Mouse (Mus musculus) hindbrain, embryonic 15.5 days (tissue): Measurements from ENCODE around the gene Pip4k2c. TPM values are rescaled to one million over a fixed set of nuclear protein-coding genes. Genes with fewer than 3 reads are reported as not detected.
"Not testable (repeated sequence)": the region's sequence is repeated elsewhere in the genome, so short reads cannot be mapped to it uniquely, and the experiment has no call there.

Experiments
- ATAC-seq: fragments of 200-750 bp; cut with Nextera tagmentation; 2 replicates; pipeline ENCODE4 v1.8.0; 2017; ENCODE audit warnings: low read depth, moderate number of reproducible peaks, moderate TSS enrichment; ENCODE audit not compliant: low FRiP score
- H3K27ac ChIP-seq: fragments of 300-500 bp; sonication (generic); replicated peaks from 2 replicates; pipeline ENCODE4 v1.5.1; 2015; ENCODE audit warnings: mild to moderate bottlenecking, inconsistent platforms
- H3K27me3 ChIP-seq: fragments of 300-500 bp; sonication (generic); 2 replicates; pipeline ENCODE4 v1.6.1; 2015; ENCODE audit warnings: control low read depth, inconsistent platforms
- H3K36me3 ChIP-seq: fragments of 300-500 bp; sonication (generic); 2 replicates; pipeline ENCODE4 v1.6.1; 2015; ENCODE audit warnings: control low read depth, inconsistent platforms
- H3K4me1 ChIP-seq: fragments of 300-500 bp; sonication (generic); replicated peaks from 2 replicates; pipeline ENCODE4 v1.6.1; 2015; ENCODE audit warnings: control low read depth, inconsistent platforms
- H3K4me2 ChIP-seq: fragments of 300-500 bp; sonication (generic); 2 replicates; pipeline ENCODE4 v1.6.1; 2015; ENCODE audit warnings: moderate library complexity, mild to moderate bottlenecking, inconsistent platforms
- H3K4me3 ChIP-seq: fragments of 300-500 bp; sonication (generic); 2 replicates; pipeline ENCODE4 v1.5.1; 2015; ENCODE audit warnings: mild to moderate bottlenecking, inconsistent platforms
- H3K9ac ChIP-seq: fragments of 300-500 bp; sonication (generic); 2 replicates; pipeline ENCODE4 v1.6.1; 2015; ENCODE audit warnings: inconsistent platforms
- H3K9me3 ChIP-seq: fragments of 300-500 bp; sonication (generic); 2 replicates; pipeline ENCODE4 v1.6.1; 2016; ENCODE audit warnings: control low read depth, inconsistent platforms
- WGBS: fragments of 180-500 bp; shearing (Covaris S2); methylation state at CpG from one replicate; pipeline ENCODE4 v1.1.7; 2015; 5-methylcytosine and 5-hydroxymethylcytosine counted together
- polyA plus RNA-seq: library from polyadenylated mRNA; unstranded; fragments of >200 nt; fragmentation: Nextera tagmentation; extraction: Ambion mirVana; gene quantifications from 2 replicates; pipeline ENCODE4 v1.2.1, GENCODE M21; 2015

Pip4k2c gene
- polyA plus RNA-seq, 1 experiment from 2014 or later = 19.6 TPM

DNA sequence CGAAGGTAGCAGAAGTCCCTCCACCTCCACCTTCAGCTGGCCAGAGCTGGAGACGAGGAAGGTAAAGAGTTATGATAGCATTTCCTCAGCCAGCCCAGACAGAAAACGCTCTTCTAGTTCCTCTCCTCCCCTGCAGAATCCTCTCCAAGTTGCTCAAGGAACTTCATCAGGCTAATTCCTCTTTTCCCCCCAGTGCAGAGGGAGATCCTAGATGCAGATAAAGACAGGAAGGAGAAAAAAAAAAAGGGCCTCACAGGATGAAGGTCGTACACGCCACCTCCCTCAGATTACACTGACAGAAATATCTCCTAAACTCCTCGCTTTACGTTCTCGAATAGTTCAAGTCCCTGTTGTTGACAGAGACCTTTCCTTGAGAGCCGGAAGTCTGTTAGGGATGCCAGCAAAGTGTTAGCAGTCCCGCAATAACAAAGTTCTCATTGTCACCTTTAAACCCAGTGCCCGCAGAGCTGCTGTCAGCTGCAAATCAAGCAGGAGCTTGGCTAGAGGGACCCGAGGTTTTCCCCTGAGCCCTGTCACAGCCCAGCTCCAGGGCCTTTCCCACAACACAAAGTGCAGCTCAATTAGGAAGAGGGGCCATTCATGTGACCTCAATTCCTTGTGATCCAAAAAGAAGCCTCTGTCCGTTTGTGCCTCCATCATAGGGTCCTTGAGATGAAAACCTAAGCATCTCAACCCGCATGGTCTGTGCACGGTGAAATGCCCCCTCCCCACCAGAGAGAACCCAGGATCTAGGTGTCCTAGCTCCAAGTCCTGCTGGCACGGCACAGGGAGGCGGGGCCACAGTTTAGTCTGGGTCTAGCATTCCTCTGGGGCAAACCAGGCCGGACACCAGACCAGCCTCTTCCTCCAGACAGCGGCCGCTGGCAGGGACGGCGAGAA lies 16.7 kb downstream of the Pip4k2c start:
- Histone ChIP-seq H3K4me3 (peak overlapping the region; percentile 98), H3K9me3 (no peaks in the 10 kb centered on the region), H3K27ac (peak overlapping the region; percentile 95), H3K4me2 (peak overlapping the region; percentile 71), H3K36me3 (peaks cover 33% of the 10 kb centered on the region), H3K9ac (peak overlapping the region; percentile 99), H3K4me1 (peaks cover 42% of the 10 kb centered on the region), H3K27me3 (no peaks in the 10 kb centered on the region)
- 23% methylated on average over 22 of the region's 22 CpGs for WGBS
- ATAC-seq = peak; percentile 39

DNA sequence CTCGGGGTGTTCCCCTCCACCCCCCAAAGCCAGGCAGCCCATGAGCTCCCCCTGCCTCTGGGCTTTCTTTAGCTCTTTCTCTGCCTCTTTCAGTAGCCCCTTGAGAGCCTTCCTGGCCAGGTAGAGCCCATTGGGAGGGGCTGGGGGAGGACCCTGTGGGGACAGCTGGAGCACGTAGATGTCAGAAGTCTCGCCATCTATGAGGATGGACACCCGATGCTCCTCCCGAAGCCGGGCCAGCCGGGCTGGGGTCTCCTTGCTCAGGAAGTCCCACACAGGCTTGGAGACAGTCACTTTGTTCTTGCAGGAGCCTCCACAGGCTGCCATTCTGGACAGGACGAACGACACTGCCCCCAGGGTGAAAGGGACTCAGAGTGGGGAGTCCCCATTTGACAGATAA lies 18.4 kb downstream of the Pip4k2c start:
- Histone ChIP-seq H3K27ac (no peak overlapping the region), H3K4me2 (no peak overlapping the region), H3K27me3 (no peaks in the 10 kb centered on the region), H3K4me3 (no peak overlapping the region), H3K36me3 (peaks cover 21% of the 10 kb centered on the region), H3K9ac (no peak overlapping the region), H3K4me1 (peaks cover 56% of the 10 kb centered on the region), H3K9me3 (no peaks in the 10 kb centered on the region)
- ATAC-seq = no peak
- 83% methylated on average over 9 of the region's 9 CpGs for WGBS

- not testable (repeated sequence) for H3K9me3 ChIP-seq, H3K9ac ChIP-seq, H3K4me2 ChIP-seq, H3K27me3 ChIP-seq, H3K4me3 ChIP-seq, H3K27ac ChIP-seq, ATAC-seq
- Histone ChIP-seq H3K36me3 (peaks cover 21% of the 10 kb centered on the region), H3K4me1 (peaks cover 65% of the 10 kb centered on the region)
- WGBS = 86% methylated on average over 1 of the region's 1 CpGs
These were observed 19.4 kb downstream of the Pip4k2c start for GRCm38 (mm10) chr10:127192057-127192328.

- Histone ChIP-seq H3K9me3 (no peaks in the 10 kb centered on the region), H3K27ac (no peak overlapping the region), H3K4me2 (no peak overlapping the region), H3K27me3 (no peaks in the 10 kb centered on the region), H3K36me3 (peaks cover 21% of the 10 kb centered on the region), H3K9ac (no peak overlapping the region), H3K4me1 (peaks cover 61% of the 10 kb centered on the region), H3K4me3 (no peak overlapping the region)
- 75% methylated on average over 19 of the region's 19 CpGs for WGBS
- no peak for ATAC-seq
These were observed 20.0 kb downstream of the Pip4k2c start for GRCm38 (mm10) chr10:127191191-127192056.

GRCm38 (mm10) chr10:127190398-127191190 lies 20.8 kb downstream of the Pip4k2c start:
- Histone ChIP-seq H3K9me3 (no peaks in the 10 kb centered on the region), H3K4me3 (no peak overlapping the region), H3K36me3 (peaks cover 21% of the 10 kb centered on the region), H3K9ac (no peak overlapping the region), H3K27me3 (no peaks in the 10 kb centered on the region), H3K27ac (no peak overlapping the region; the same call in 1 of the 2 replicates), H3K4me1 (peaks cover 55% of the 10 kb centered on the region), H3K4me2 (peak overlapping the region; percentile 98)
- no peak for ATAC-seq
- 34% methylated on average over 14 of the region's 14 CpGs for WGBS

- Histone ChIP-seq H3K27me3 (no peaks in the 10 kb centered on the region), H3K27ac (peak within 1 kb of the TSS; percentile 77), H3K36me3 (peaks cover 21% of the 10 kb centered on the region), H3K4me1 (peaks cover 53% of the 10 kb centered on the region), H3K9ac (peak within 1 kb of the TSS; percentile 84), H3K4me3 (peak within 1 kb of the TSS; percentile 77), H3K9me3 (no peaks in the 10 kb centered on the region), H3K4me2 (peak within 1 kb of the TSS; percentile 98)
- no peak for ATAC-seq
- WGBS = 2% methylated on average over 35 of the region's 35 CpGs
These were observed 21.6 kb downstream of the Pip4k2c start, which contains the start of gene Arhgef25 for GRCm38 (mm10) chr10:127189651-127190381. Gene Arhgef25 (minus strand): TSS chr10:127190083.

DNA sequence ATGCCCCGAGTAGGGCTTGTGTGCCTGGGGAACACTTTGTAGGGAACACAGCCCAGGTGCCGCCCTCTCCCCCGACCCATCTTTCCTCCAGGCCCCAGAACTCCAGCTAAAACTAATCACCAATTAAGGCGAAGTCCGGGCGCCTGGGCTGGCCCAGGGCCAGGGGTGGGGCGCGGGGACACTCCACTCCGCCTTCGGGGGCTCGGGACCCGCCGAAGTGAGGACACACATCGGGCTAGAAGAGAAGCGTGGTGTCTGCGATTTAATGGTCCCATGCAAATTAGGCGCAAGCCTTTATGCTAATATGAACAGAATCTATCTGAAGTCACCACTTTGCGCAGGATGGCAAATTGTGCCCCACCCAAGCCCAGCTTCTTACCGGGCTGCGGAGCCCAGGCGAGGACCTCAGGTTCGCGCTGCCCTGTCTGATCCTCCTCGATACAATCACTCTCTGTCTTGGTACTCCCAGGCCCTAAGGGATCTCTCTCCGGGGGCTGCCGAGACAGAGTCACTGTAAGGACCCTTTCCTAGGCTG lies 22.2 kb downstream of the Pip4k2c start:
- under 1% methylated on average over 26 of the region's 26 CpGs for WGBS
- H3K9ac ChIP-seq = peak overlapping the region; percentile 84
- peak overlapping the region; percentile 77 for H3K4me3 ChIP-seq
- peaks cover 48% of the 10 kb centered on the region for H3K4me1 ChIP-seq
- H3K36me3 ChIP-seq = peaks cover 21% of the 10 kb centered on the region
- no peak; the same call in 1 of the 2 replicates for ATAC-seq
- H3K9me3 ChIP-seq = no peaks in the 10 kb centered on the region
- no peaks in the 10 kb centered on the region for H3K27me3 ChIP-seq
- peak overlapping the region; percentile 77 for H3K27ac ChIP-seq
- H3K4me2 ChIP-seq = peak overlapping the region; percentile 98

GRCm38 (mm10) chr10:127188465-127189115 lies 22.8 kb downstream of the Pip4k2c start:
- peaks cover 52% of the 10 kb centered on the region for H3K4me1 ChIP-seq
- peak; percentile 86 for ATAC-seq

DNA sequence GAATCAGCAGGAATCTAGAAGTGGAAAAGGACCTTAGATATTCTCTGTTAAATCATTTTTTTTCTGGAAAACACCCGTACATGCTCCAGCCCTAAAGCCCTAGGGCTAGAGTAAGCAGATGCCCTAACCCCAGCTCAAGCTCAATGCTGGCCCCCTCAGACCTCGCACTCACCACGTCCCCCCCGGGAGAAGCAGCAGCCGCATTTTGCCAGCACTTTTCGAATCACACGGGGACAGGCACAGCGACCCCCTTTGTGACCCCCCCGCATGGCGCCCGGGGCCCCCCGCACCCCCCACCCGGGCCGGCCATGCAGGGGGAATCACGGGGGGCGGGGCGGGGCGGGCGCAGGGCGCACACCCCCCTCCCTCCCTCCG lies 23.3 kb downstream of the Pip4k2c start:
- WGBS = 2% methylated on average over 17 of the region's 21 CpGs

More at GRCm38 (mm10) chr10:127188465-127189115, 22.8 kb downstream of the Pip4k2c start:
- WGBS = under 1% methylated on average over 34 of the region's 46 CpGs
- Histone ChIP-seq H3K4me3 (peak overlapping the region; percentile 77), H3K9ac (peak overlapping the region; percentile 84), H3K27ac (peak overlapping the region; percentile 77), H3K27me3 (no peaks in the 10 kb centered on the region), H3K4me2 (peak overlapping the region; percentile 98), H3K9me3 (no peaks in the 10 kb centered on the region), H3K36me3 (peaks cover 21% of the 10 kb centered on the region)

GRCm38 (mm10) chr10:127187371-127188078 lies 23.9 kb downstream of the Pip4k2c start:
- H3K27ac ChIP-seq = peak overlapping the region; percentile 77
- peak overlapping the region; percentile 98 for H3K4me2 ChIP-seq
- peak overlapping the region; percentile 84 for H3K9ac ChIP-seq
- H3K9me3 ChIP-seq = no peaks in the 10 kb centered on the region
- H3K27me3 ChIP-seq = no peaks in the 10 kb centered on the region
- H3K4me3 ChIP-seq = peak overlapping the region; percentile 77
- WGBS = 36% methylated on average over 10 of the region's 10 CpGs
- H3K36me3 ChIP-seq = peaks cover 17% of the 10 kb centered on the region
- H3K4me1 ChIP-seq = peaks cover 51% of the 10 kb centered on the region
- no peak for ATAC-seq

More for the DNA sequence above, 23.3 kb downstream of the Pip4k2c start:
- Histone ChIP-seq H3K4me2 (peak overlapping the region; percentile 98), H3K9ac (peak overlapping the region; percentile 84), H3K27me3 (no peaks in the 10 kb centered on the region), H3K4me3 (peak overlapping the region; percentile 77), H3K27ac (peak overlapping the region; percentile 77), H3K9me3 (no peaks in the 10 kb centered on the region), H3K4me1 (peaks cover 51% of the 10 kb centered on the region), H3K36me3 (peaks cover 21% of the 10 kb centered on the region)
- no peak for ATAC-seq
